Mouse (Mus musculus) brain, embryonic 14.5 days (tissue): ENCODE results near the gene Ube2z.

ENCODE experiments used
- CTCF ChIP-seq: fragments of 200-500 bp; IDR thresholded peaks from 2 replicates; pipeline ENCODE4 v1.5.1; 2012; ENCODE audit warnings: inconsistent platforms, mild to moderate bottlenecking, moderate library complexity, borderline replicate concordance; ENCODE audit not compliant: insufficient read depth, insufficient read length; ENCODE audit errors: extremely low read depth
- POLR2A ChIP-seq: fragments of 200-500 bp; IDR thresholded peaks from 2 replicates; pipeline ENCODE4 v1.6.1; 2012; ENCODE audit warnings: mild to moderate bottlenecking, inconsistent platforms, borderline replicate concordance; ENCODE audit not compliant: poor library complexity, insufficient read depth, insufficient read length, severe bottlenecking; ENCODE audit errors: extremely low read depth

GRCm38 (mm10) chr11:96049939-96050338 is 15.2 kb downstream of the Ube2z start:
- TF ChIP-seq POLR2A = no peak
- TF ChIP-seq CTCF = no peak
